Mouse (Mus musculus): Measurements from ENCODE around the gene Daam1.

GRCm38 (mm10) chr12:71834041-71834440 is 3.2 kb downstream of the Daam1 start:
- peak; percentile 73; the same call in 1 of the 3 replicates for TF ChIP-seq GATA1 (IDR thresholded peaks at IDR 0.05; ENCODE audit: borderline replicate concordance, low read length)
- no peak for TF ChIP-seq FLI1 (IDR thresholded peaks at IDR 0.05; ENCODE audit: low read length)
